ENCODE assay signal across 9 mouse cellular contexts in genomic region chr11:53085367-53085766, GRCm38 (mm10).
DNase-seq lines count a peak whose midpoint lies in the region; TF ChIP-seq lines count a peak whose summit lies in the region.
"Had no signal": no experiment of that assay in that cellular context is flagged by ENCODE, and none has a peak within 500 bp of the region (broad histone marks: within the 10 kb centered on the region; RNA-seq: fewer than 3 reads in every experiment).

No protein-coding gene starts in this region.

- H3K4me3 ChIP-seq in layer of hippocampus, adult 2 months = no peak overlapping the region
- H3K4me3 ChIP-seq: neural tube, embryonic 13.5 days had no signal

- DNase-seq in adrenal gland, postnatal 25 days = peak; percentile 32
- DNase-seq in adrenal gland, adult 8-10 months = no peak
- DNase-seq in layer of hippocampus, adult 2 months (ENCODE audit: low spot score in 2 of 2) = no peak
- DNase-seq in layer of hippocampus, adult 11-12 months (ENCODE audit: low spot score) = no peak
- peak; percentile 53 for DNase-seq in c-Kit-positive CD71-negative TER-119-negative erythroid progenitor cells, embryonic 14.5 days (ENCODE audit: low read depth)
- DNase-seq in retina, postnatal 1 day = peak; percentile 40
- DNase-seq in frontal cortex, postnatal 36 days (ENCODE audit: low spot score in 2 of 2) = no peak
- no peak for DNase-seq in layer of hippocampus, adult 8-10 months (ENCODE audit: low spot score in 2 of 2)

- H3K27ac ChIP-seq in layer of hippocampus, adult 2 months = no peak overlapping the region
- H3K27ac ChIP-seq: neural tube, embryonic 13.5 days had no signal

- peak; percentile 60 for TF ChIP-seq CTCF in layer of hippocampus, adult 2 months (conservative IDR thresholded peaks at IDR 0.05)

Comparison
In these comparisons a context has a peak if more than half of its experiments do, and no peak if none do; other contexts are left out.
1. DNase-seq: peak in adrenal gland, postnatal 25 days (single experiment), c-Kit-positive CD71-negative TER-119-negative erythroid progenitor cells, embryonic 14.5 days (single experiment) and retina, postnatal 1 day (single experiment); none in adrenal gland, adult 8-10 months (single experiment), layer of hippocampus, adult 2 months (0 of 2), layer of hippocampus, adult 11-12 months (single experiment), frontal cortex, postnatal 36 days (0 of 2) and layer of hippocampus, adult 8-10 months (0 of 2).